Mouse (Mus musculus) gonadal fat pad, adult 2 months (tissue): ENCODE measurements around the gene Sepsecs. TPM values are rescaled to one million over a fixed set of nuclear protein-coding genes. Genes with fewer than 3 reads are reported as not detected.

Experiments used
- DNase-seq: peaks from one replicate; pipeline ENCODE4 v3.0.0-alpha.2; 2012; ENCODE audit warnings: low read depth
- polyA plus RNA-seq: library from polyadenylated mRNA; depleted of rRNA; stranded (reverse); fragments of >200 nt; gene quantifications from 2 replicates; pipeline ENCODE4 v1.2.3, GENCODE M21; 2012; rRNA removed

Gene Sepsecs
- polyA plus RNA-seq, 1 experiment: 7.1 TPM

DNA sequence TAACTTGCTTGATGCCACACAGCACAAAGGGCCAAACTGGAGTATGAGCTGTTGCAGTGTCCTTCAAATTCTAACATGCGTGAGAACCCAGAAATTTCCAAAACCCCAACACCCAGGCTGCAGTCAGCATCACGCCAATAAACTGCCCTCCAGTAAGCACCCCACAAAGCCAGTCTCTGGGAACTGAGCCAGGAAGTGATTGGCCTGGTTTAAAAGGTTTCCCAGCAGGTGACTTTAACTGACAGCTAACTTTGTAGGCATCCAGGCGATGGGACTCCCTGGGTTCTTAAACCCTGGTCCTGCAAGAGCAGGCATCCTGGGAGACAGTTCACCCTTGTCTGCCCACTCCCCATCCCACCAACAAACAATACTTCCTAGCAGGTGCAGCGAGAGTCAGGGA is 59.2 kb downstream of the Sepsecs start:
- no peak for DNase-seq

DNA sequence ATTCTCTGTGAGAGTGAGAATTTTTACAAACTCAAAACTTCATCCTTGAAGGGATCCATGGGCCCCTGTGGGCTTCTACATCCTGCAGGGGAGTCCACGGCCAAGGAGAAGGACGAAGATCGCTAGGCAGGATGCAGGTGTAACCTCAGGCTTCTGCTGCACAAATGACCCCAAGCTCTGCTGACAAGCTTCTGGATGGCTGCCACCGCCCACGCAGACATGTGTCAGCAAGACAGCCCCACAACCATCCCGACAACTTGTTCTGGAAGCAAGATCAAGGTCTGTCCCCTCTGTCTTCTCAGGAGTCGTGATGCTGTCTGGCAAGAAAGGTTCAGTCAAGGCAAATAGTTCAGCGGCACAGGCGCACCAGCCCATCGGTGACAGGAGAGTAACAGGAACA is 59.8 kb downstream of the Sepsecs start:
- DNase-seq: no peak

DNA sequence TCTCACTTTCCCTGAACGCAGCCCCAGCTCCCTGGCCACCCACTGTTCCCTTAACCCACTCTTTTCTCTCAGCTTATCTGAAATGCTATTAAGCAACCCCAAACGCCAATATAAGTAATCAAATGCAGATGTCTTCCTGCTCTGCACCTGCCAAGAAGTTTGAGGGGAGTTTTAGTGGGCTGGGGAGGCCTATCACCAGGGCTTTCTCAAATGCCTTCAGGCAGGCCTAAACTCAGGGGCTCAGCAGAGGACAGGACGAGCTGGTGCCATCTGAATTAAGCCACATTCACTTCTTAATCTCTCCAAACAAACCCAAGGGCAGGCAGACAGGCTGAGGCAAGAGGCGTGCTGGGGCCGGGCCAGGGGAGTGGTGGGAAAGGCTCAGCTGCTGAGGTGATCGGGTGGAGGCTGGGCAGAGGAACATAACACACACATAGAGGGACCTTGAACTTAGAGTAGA is 64.9 kb downstream of the Sepsecs start:
- DNase-seq: no peak

DNA sequence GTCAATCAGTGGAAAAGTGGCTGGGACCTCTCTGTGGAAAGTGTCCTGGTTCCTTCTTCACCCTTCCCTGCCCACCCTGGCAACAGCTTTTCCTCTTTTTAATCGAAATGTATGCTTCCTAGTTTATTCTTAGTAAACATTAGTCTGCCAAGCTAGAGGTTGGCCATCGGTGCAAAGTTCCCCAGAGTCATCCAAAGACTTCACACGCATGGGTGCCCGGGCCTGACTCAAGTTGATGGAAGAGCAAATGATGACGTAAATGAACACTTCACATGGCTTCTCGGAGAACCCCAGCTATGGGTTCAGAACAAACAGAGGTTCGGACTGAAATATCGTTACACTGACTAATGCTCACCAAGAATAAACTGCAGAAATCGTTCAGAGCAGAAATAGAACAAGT is 78.9 kb downstream of the Sepsecs start:
- no peak for DNase-seq

Other genes with a start within 250 kb of the Sepsecs start
- gene Ccdc149, start 198.2 kb downstream of the Sepsecs start, polyA plus RNA-seq: 3.9 and 5.2 TPM in 2 replicates
- 3.3 and 4.1 TPM in 2 replicates for gene Lgi2, start 103.2 kb downstream of the Sepsecs start, polyA plus RNA-seq
- 7.1 and 8.0 TPM in 2 replicates for gene Pi4k2b, start 71.9 kb upstream of the Sepsecs start, polyA plus RNA-seq
- 5.1 and 5.8 TPM in 2 replicates for gene Zcchc4, start 105.7 kb upstream of the Sepsecs start, polyA plus RNA-seq
- 29.9 and 31.2 TPM in 2 replicates for gene Anapc4, start 164.3 kb upstream of the Sepsecs start, polyA plus RNA-seq